ENCODE assay signal across 9 mouse cellular contexts in the genomic region with DNA sequence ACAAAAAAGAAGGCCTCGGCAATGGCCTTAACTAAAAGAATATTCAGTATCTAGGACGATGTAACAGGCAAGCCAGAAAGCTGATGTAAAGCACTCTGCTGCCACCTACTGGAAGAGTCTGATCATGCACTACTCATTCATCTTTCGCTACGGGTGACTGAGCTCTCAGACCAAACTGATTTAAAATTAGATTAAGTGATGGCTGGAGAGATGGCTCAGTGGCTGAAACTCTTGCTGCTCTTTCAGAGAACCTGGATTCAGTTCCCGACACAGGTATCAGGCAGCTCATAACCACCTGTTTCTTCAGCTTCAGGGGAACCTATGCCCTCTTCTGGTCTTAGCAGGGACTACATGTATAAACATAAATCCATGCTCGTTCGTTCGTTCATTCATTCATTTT. TPM values are rescaled to one million over a fixed set of nuclear protein-coding genes. Genes with fewer than 3 reads are reported as not detected.
DNase-seq lines count a peak whose midpoint lies in the region; ATAC-seq and TF ChIP-seq lines count a peak whose summit lies in the region.
"Had no signal": no experiment of that assay in that cellular context is flagged by ENCODE, and none has a peak within 500 bp of the region (broad histone marks: within the 10 kb centered on the region; RNA-seq: fewer than 3 reads in every experiment).

No protein-coding gene starts in this region.

- no peaks in the 10 kb centered on the region for H3K27me3 ChIP-seq in heart, embryonic 10.5 days (ENCODE audit: insufficient read depth, poor library complexity, severe bottlenecking)
- H3K27me3 ChIP-seq in kidney, embryonic 16.5 days (ENCODE audit: insufficient read depth, low read length), result no peaks in the 10 kb centered on the region
- no peaks in the 10 kb centered on the region for H3K27me3 ChIP-seq in liver, adult 2 months (ENCODE audit: control insufficient read depth, insufficient read depth, low read length)
- H3K27me3 ChIP-seq in myocyte (ENCODE audit: control insufficient read depth, insufficient read depth, insufficient read length), result no peaks in the 10 kb centered on the region
- H3K27me3 ChIP-seq in stomach, embryonic 14.5 days (ENCODE audit: control insufficient read depth, insufficient read depth, low read length), result no peaks in the 10 kb centered on the region

- H3K4me2 ChIP-seq in kidney, embryonic 16.5 days (replicated peaks; ENCODE audit: low read depth, low read length), result peak overlapping the region; percentile 34
- H3K4me2 ChIP-seq in myocyte (ENCODE audit: low read depth), result peak overlapping the region; percentile 52
- 0 out of 2 replicates have a peak overlapping the region, but pooled peaks have one; percentile 10 for H3K4me2 ChIP-seq in stomach, embryonic 14.5 days (replicated peaks; ENCODE audit: low read depth, low read length)

- peak; percentile 86 for DNase-seq in CD4-positive, CD25-positive, alpha-beta regulatory T cell, adult 2 months (ENCODE audit: low read depth, low spot score)
- peak; percentile 80 for DNase-seq in brain, adult 2 months (ENCODE audit: low read depth, low spot score)
- peak; percentile 78 for DNase-seq in heart, embryonic 10.5 days (ENCODE audit: low spot score)
- DNase-seq in liver, adult 2 months (ENCODE audit: extremely low read depth, low read depth, low spot score), result peak; percentile 50

- no peak overlapping the region for H3K9ac ChIP-seq in kidney, embryonic 16.5 days (replicated peaks; ENCODE audit: low read length)
- H3K9ac ChIP-seq in liver, adult 2 months (ENCODE audit: low read depth, low read length), result 0 out of 2 replicates have a peak overlapping the region, but pooled peaks have one; percentile 32
- no peak overlapping the region for H3K9ac ChIP-seq in stomach, embryonic 14.5 days (replicated peaks; ENCODE audit: low read depth, low read length)

- H3K79me2 ChIP-seq in liver, adult 2 months (ENCODE audit: control insufficient read depth, insufficient read depth, low read length), result 0 out of 2 replicates have a peak, but pooled peaks cover 7% of the 10 kb centered on the region
- H3K79me2 ChIP-seq in myocyte (ENCODE audit: control insufficient read depth, insufficient read depth), result no peaks in the 10 kb centered on the region

- peaks cover 13% of the 10 kb centered on the region for H3K4me1 ChIP-seq in heart, embryonic 10.5 days
- H3K4me1 ChIP-seq in kidney, embryonic 16.5 days (ENCODE audit: insufficient read depth, low read length), result no peaks in the 10 kb centered on the region
- 0 out of 2 replicates have a peak, but pooled peaks cover 4% of the 10 kb centered on the region for H3K4me1 ChIP-seq in liver, adult 2 months (ENCODE audit: control insufficient read depth, insufficient read depth, low read length)
- H3K4me1 ChIP-seq in stomach, embryonic 14.5 days (ENCODE audit: control insufficient read depth, insufficient read depth, low read length), result no peaks in the 10 kb centered on the region

- H3K4me3 ChIP-seq in heart, embryonic 10.5 days, result peak overlapping the region; percentile 44
- H3K4me3 ChIP-seq in kidney, embryonic 16.5 days (ENCODE audit: low read length), result 0 out of 2 replicates have a peak overlapping the region, but pooled peaks have one; percentile 15
- peak overlapping the region; percentile 48 for H3K4me3 ChIP-seq in liver, adult 2 months (ENCODE audit: insufficient read depth, low read depth, low read length)
- H3K4me3 ChIP-seq in myocyte, result no peak overlapping the region
- H3K4me3 ChIP-seq in stomach, embryonic 14.5 days (ENCODE audit: low read depth, low read length), result no peak overlapping the region

- peak; percentile 68 for TF ChIP-seq CTCF in liver, adult 2 months (IDR thresholded peaks at IDR 0.05; ENCODE audit: low read depth, low read length)

- no peak overlapping the region for H3ac ChIP-seq in myocyte (ENCODE audit: control insufficient read depth, insufficient read length)

- H3K9me3 ChIP-seq in heart, embryonic 10.5 days, result no peaks in the 10 kb centered on the region
- no peaks in the 10 kb centered on the region for H3K9me3 ChIP-seq in kidney, embryonic 16.5 days (ENCODE audit: low read length)
- no peaks in the 10 kb centered on the region for H3K9me3 ChIP-seq in stomach, embryonic 14.5 days (ENCODE audit: control insufficient read depth, low read depth, low read length)

- H3K27ac ChIP-seq in heart, embryonic 10.5 days, result no peak overlapping the region
- H3K27ac ChIP-seq in kidney, embryonic 16.5 days (ENCODE audit: low read length), result no peak overlapping the region
- no peak overlapping the region for H3K27ac ChIP-seq in liver, adult 2 months (replicated peaks; ENCODE audit: insufficient read depth, low read depth, low read length)
- H3K27ac ChIP-seq in stomach, embryonic 14.5 days (ENCODE audit: low read length), result no peak overlapping the region
- H3K27ac ChIP-seq: macrophage had no signal

- WGBS in heart, embryonic 10.5 days, result 19% methylated on average over 8 of the region's 8 CpGs
- 19% methylated on average over 8 of the region's 8 CpGs for WGBS in kidney, embryonic 16.5 days
- WGBS in liver, adult 2 months, result 6% methylated on average over 8 of the region's 8 CpGs
- 17% methylated on average over 8 of the region's 8 CpGs for WGBS in stomach, embryonic 14.5 days

- peaks cover 36% of the 10 kb centered on the region for H3K36me3 ChIP-seq in heart, embryonic 10.5 days
- H3K36me3 ChIP-seq in kidney, embryonic 16.5 days (ENCODE audit: insufficient read depth, low read length), result peaks cover 19% of the 10 kb centered on the region
- H3K36me3 ChIP-seq in liver, adult 2 months (ENCODE audit: control insufficient read depth, insufficient read depth, low read length), result peaks cover 5% of the 10 kb centered on the region; the same call in 1 of the 2 replicates
- no peaks in the 10 kb centered on the region for H3K36me3 ChIP-seq in myocyte (ENCODE audit: control insufficient read depth, insufficient read depth)
- H3K36me3 ChIP-seq in stomach, embryonic 14.5 days (ENCODE audit: control insufficient read depth, insufficient read depth, low read length), result peaks cover 14% of the 10 kb centered on the region

- no peak for TF ChIP-seq POLR2A in liver, adult 2 months (IDR thresholded peaks at IDR 0.05; ENCODE audit: extremely low read depth, insufficient read depth, low read length)
- TF ChIP-seq POLR2A in myocyte (IDR thresholded peaks at IDR 0.05; ENCODE audit: insufficient read length, low read depth), result no peak

- peak; percentile 92 for ATAC-seq in erythroblast, adult 5-6 weeks (replicated peaks; ENCODE audit: low FRiP score, poor library complexity, severe bottlenecking)
- ATAC-seq in kidney, embryonic 16.5 days (ENCODE audit: low FRiP score, low TSS enrichment), result peak; percentile 47; the same call in 1 of the 2 replicates
- ATAC-seq in stomach, embryonic 14.5 days (ENCODE audit: insufficient number of reproducible peaks, insufficient read depth, low FRiP score, low read depth), result 0 out of 2 replicates have a peak, but pooled peaks have one; percentile 28

TF ChIP-seq in myocyte, 11 proteins besides CTCF, POLR2A, EP300 and RAD21:
- TF ChIP-seq TCF12 (IDR thresholded peaks at IDR 0.05; ENCODE audit: insufficient read depth, poor library complexity, severe bottlenecking), result no peak
- TF ChIP-seq SRF (IDR thresholded peaks at IDR 0.05; ENCODE audit: control insufficient read depth, insufficient read length, low read depth), result no peak
- TF ChIP-seq E2F4 (IDR thresholded peaks at IDR 0.05; ENCODE audit: insufficient read depth), result no peak
- no peak for TF ChIP-seq MYOD1 (IDR thresholded peaks at IDR 0.05; ENCODE audit: control insufficient read depth in 1 of 3, insufficient read length in 2 of 3, low read depth in 2 of 3)
- no peak for TF ChIP-seq MYOG (IDR thresholded peaks at IDR 0.05; ENCODE audit: control insufficient read depth in 1 of 3, insufficient read depth in 1 of 3, insufficient read length in 2 of 3, low read depth in 2 of 3)
- no peak for TF ChIP-seq MAX (IDR thresholded peaks at IDR 0.05; ENCODE audit: low read depth)
- no peak for TF ChIP-seq TCF3 (IDR thresholded peaks at IDR 0.05; ENCODE audit: insufficient read length, low read depth)
- TF ChIP-seq REST (IDR thresholded peaks at IDR 0.05; ENCODE audit: insufficient read depth, insufficient read length), result no peak
- no peak for TF ChIP-seq CEBPB (IDR thresholded peaks at IDR 0.05; ENCODE audit: insufficient read depth, poor library complexity, severe bottlenecking)
- no peak for TF ChIP-seq USF1 (IDR thresholded peaks at IDR 0.05; ENCODE audit: low read depth)
- no peak for TF ChIP-seq POLR2AphosphoS2 (IDR thresholded peaks at IDR 0.05; ENCODE audit: insufficient read length, low read depth)
TF ChIP-seq in myocyte: peak in this region for 0.

RNA-seq across cellular contexts. Expression of gene Asb7, which starts 27.8 kb away (rescaled TPM):
- total RNA-seq in erythroblast, adult 5-6 weeks (2015; ENCODE audit: low replicate concordance), result 3.1 and 7.7 TPM in 2 replicates
- total RNA-seq in erythroblast, adult 5-6 weeks (2017; ENCODE audit: low replicate concordance), result 3.6 and 4.5 TPM in 2 replicates
- polyA plus RNA-seq in heart, embryonic 10.5 days (2016; fragmentation: Nextera tagmentation; extraction: Ambion mirVana), result 12.1 and 13.2 TPM in 2 replicates
- 16.4 and 16.9 TPM in 2 replicates for polyA plus RNA-seq in kidney, embryonic 16.5 days (2015; fragmentation: Nextera tagmentation; extraction: Ambion mirVana)
- total RNA-seq in liver, adult 2 months (2014; rRNA removed), result 6.3 and 7.1 TPM in 2 replicates
- polyA plus RNA-seq in liver, adult 2 months (2012; rRNA removed), result 2.1 and 2.5 TPM in 2 replicates
- polyA plus RNA-seq in myocyte (2012; fragmentation: generic; extraction: Trizol), result 4.8 TPM
- 14.9 and 17.3 TPM in 2 replicates for polyA plus RNA-seq in stomach, embryonic 14.5 days (2014; fragmentation: Nextera tagmentation; extraction: Ambion mirVana)

RNA-seq across cellular contexts. Expression of gene Lins1, which starts 28.1 kb away (rescaled TPM):
- total RNA-seq in erythroblast, adult 5-6 weeks (2015; ENCODE audit: low replicate concordance), result 4.8 and 21.5 TPM in 2 replicates
- total RNA-seq in erythroblast, adult 5-6 weeks (2017; ENCODE audit: low replicate concordance), result 3.1 and 6.3 TPM in 2 replicates
- polyA plus RNA-seq in heart, embryonic 10.5 days (2016; fragmentation: Nextera tagmentation; extraction: Ambion mirVana), result 11.3 and 15.6 TPM in 2 replicates
- 20.4 and 20.6 TPM in 2 replicates for polyA plus RNA-seq in kidney, embryonic 16.5 days (2015; fragmentation: Nextera tagmentation; extraction: Ambion mirVana)
- total RNA-seq in liver, adult 2 months (2014; rRNA removed), result 1.9 and 2.2 TPM in 2 replicates
- polyA plus RNA-seq in liver, adult 2 months (2012; rRNA removed), result 1.8 and 2.3 TPM in 2 replicates
- 6.7 TPM for polyA plus RNA-seq in myocyte (2012; fragmentation: generic; extraction: Trizol)
- polyA plus RNA-seq in stomach, embryonic 14.5 days (2014; fragmentation: Nextera tagmentation; extraction: Ambion mirVana), result 22.2 and 24.7 TPM in 2 replicates

Comparison
In these comparisons a context has a peak if more than half of its experiments do, and no peak if none do; other contexts are left out.
1. ATAC-seq: peak in every context shown above with its lines; median percentile 92 in erythroblast, adult 5-6 weeks; 47 in kidney, embryonic 16.5 days; 28 in stomach, embryonic 14.5 days.
2. H3K4me3 ChIP-seq: peak in heart, embryonic 10.5 days (single experiment), kidney, embryonic 16.5 days (single experiment) and liver, adult 2 months (single experiment); none in myocyte (single experiment) and stomach, embryonic 14.5 days (single experiment).
3. Peak in every context shown above with its lines, with median percentiles within 50 percentile points of each other: DNase-seq and H3K4me2 ChIP-seq.